Mouse (Mus musculus) spleen, adult 2 months (tissue): Measurements from ENCODE around the gene Pdhx.

Experiments
- CTCF ChIP-seq: fragments of 200-500 bp; IDR thresholded peaks from 2 replicates; pipeline ENCODE4 v1.5.1; 2011; ENCODE audit warnings: mild to moderate bottlenecking, inconsistent platforms; ENCODE audit not compliant: insufficient read depth, insufficient read length, insufficient replicate concordance; ENCODE audit errors: extremely low read depth
- POLR2A ChIP-seq: fragments of 200-500 bp; IDR thresholded peaks from 2 replicates; pipeline ENCODE4 v1.6.1; 2011; ENCODE audit warnings: low read depth, low read length, inconsistent platforms

- TF ChIP-seq CTCF, result no peak
- TF ChIP-seq POLR2A, result no peak
Measured at GRCm38 (mm10) chr2:103016089-103016488, 57.2 kb downstream of the Pdhx start.
